Mouse (Mus musculus) erythroblast, embryonic 14.5 days (primary cell): ENCODE data around the gene Prkcb. TPM values are rescaled to one million over a fixed set of nuclear protein-coding genes. Genes with fewer than 3 reads are reported as not detected.

Experiments used
- H3K27me3 ChIP-seq: 2 replicates; pipeline ENCODE4 v1.6.1; 2012; ENCODE audit warnings: inconsistent platforms; ENCODE audit not compliant: control insufficient read depth
- H3K36me3 ChIP-seq: 2 replicates; pipeline ENCODE4 v1.6.1; 2012; ENCODE audit warnings: mild to moderate bottlenecking, inconsistent platforms; ENCODE audit not compliant: control insufficient read depth
- H3K4me1 ChIP-seq: 2 replicates; pipeline ENCODE4 v1.6.1; 2012; ENCODE audit warnings: inconsistent platforms; ENCODE audit not compliant: control insufficient read depth
- H3K4me3 ChIP-seq: replicated peaks from 2 replicates; pipeline ENCODE3; 2012; ENCODE audit warnings: moderate library complexity, mild to moderate bottlenecking, inconsistent platforms
- H3K9me3 ChIP-seq: 2 replicates; pipeline ENCODE4 v1.6.1; 2012; ENCODE audit warnings: low read length, inconsistent platforms, mixed read lengths; ENCODE audit not compliant: control insufficient read depth
- GATA1 ChIP-seq: IDR thresholded peaks from 2 replicates; pipeline ENCODE4 v1.6.1; 2012; ENCODE audit warnings: low read length, inconsistent platforms, mixed read lengths
- TAL1 ChIP-seq: IDR thresholded peaks from 3 replicates; pipeline ENCODE4 v1.6.1; 2012; ENCODE audit warnings: low read length, inconsistent platforms, mixed read lengths
- polyA plus RNA-seq: library from polyadenylated mRNA; stranded (reverse); fragments of >175 nt; gene quantifications from 2 replicates; pipeline ENCODE4 v1.2.3, GENCODE M21; 2012

The Prkcb gene
- polyA plus RNA-seq, 1 experiment: not detected

DNA sequence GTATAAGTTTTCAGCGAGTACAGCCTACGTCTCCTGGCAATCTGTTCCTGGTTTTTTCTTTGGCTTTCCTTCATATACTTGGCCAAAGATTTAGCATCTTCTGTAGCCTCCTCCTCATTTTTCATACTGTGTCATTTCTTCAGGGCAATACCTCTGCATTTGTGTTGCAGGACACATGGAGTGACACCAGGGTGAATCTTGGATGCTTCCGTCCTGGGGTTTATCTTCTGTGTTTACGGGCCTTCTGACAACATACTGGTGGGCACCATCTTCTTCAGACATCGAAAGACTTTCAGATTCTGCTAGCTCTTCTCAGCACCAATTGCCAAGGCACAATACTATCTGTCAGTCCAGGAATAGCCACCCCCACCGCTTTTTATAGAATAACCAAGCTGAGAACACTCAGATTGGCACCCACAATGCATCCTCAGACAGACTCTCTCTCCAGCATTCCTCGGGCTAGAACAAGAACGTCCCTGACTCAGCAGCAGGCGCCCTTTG is 39.2 kb upstream of the Prkcb start:
- no peaks in the 10 kb centered on the region for H3K4me1 ChIP-seq
- H3K4me3 ChIP-seq: no peak overlapping the region
- no peaks in the 10 kb centered on the region for H3K9me3 ChIP-seq
- H3K27me3 ChIP-seq: no peaks in the 10 kb centered on the region
- TF ChIP-seq GATA1 (no peak), TAL1 (no peak)
- H3K36me3 ChIP-seq: no peaks in the 10 kb centered on the region

DNA sequence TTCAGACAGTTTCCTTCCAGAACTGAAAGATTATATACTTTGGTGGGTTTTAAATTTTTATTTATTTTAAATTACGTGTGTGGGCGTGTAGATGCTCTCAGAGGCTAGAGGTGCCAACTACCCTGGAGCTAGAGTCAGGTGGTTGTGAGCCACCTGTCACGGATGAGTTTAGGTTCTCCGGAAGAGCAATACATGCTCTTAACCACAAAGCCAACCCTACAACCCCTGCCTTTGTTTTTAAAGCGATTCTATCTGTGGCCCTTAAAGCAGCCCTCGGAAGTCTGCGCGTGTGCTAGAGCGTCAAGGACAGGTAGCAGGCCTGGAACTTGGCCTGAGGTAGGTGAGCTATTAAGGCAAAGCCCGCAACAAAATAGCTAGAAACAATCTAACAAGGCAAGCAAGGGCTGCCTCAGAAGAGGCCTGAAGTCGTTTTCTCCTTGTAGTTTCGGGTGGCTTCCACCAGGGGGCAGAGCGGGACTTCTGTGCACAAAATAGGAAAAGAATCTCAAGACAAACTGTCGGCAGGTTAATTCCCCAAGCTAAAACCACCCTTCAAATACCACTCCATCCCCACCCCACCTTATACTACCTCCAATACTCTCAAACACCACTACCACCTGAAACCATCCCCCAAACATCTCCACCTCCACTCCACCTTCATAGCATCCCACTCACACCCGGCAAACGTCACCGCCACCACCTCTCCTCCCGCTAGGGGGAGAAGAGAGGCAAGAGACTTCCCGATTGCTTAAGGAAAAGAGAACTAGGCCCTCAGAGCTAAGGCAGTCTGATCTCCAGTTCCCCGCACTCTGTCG is 37.1 kb upstream of the Prkcb start:
- TF ChIP-seq GATA1 (no peak), TAL1 (no peak)
- no peaks in the 10 kb centered on the region for H3K36me3 ChIP-seq
- no peaks in the 10 kb centered on the region for H3K27me3 ChIP-seq
- H3K4me3 ChIP-seq: no peak overlapping the region
- no peaks in the 10 kb centered on the region for H3K4me1 ChIP-seq
- H3K9me3 ChIP-seq: no peaks in the 10 kb centered on the region

DNA sequence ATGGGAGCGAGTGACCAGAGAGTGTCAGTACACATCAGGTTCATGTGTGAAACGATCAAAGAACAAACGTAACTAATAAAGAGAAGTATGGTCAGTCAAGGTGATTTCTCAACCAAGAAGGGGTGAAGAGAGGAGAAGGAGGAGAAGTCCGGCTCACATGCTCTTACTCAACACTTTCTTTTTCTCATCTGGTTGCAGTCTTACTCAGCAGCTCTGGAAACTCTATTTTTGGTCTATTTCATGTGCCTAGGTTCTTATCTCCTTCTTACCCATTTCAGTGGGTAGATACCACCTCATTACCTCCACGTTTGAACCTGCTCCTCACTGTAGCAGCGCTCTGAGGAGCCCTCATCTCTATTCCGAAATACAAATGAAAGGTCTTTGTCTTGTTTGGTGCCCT is 31.8 kb upstream of the Prkcb start:
- H3K9me3 ChIP-seq: no peaks in the 10 kb centered on the region
- no peak for TF ChIP-seq TAL1
- TF ChIP-seq GATA1: no peak
- no peaks in the 10 kb centered on the region for H3K4me1 ChIP-seq
- H3K36me3 ChIP-seq: no peaks in the 10 kb centered on the region
- no peak overlapping the region for H3K4me3 ChIP-seq
- no peaks in the 10 kb centered on the region for H3K27me3 ChIP-seq

DNA sequence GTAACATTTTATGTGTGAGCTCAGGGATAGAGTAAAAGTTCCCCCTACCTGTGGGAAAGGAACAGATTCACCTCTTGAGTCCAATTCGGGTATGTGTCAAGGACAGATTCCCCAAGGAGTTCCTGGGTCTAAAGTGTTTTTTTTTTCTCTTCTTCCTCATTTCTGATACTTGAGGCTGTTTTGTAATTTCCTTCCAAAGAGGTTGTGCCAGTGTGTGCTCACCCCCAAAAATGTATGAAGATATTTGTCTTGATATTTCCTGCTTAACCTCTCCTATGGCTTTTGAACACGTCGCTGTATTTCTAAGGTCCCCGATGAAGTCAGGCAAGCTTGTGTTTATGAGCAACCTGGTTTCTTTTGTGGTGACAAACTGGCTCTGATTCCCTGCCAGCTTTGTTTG is 30.0 kb upstream of the Prkcb start:
- H3K4me3 ChIP-seq: no peak overlapping the region
- TF ChIP-seq TAL1 (no peak), GATA1 (no peak)
- no peaks in the 10 kb centered on the region for H3K36me3 ChIP-seq
- no peaks in the 10 kb centered on the region for H3K9me3 ChIP-seq
- H3K27me3 ChIP-seq: no peaks in the 10 kb centered on the region
- no peaks in the 10 kb centered on the region for H3K4me1 ChIP-seq

DNA sequence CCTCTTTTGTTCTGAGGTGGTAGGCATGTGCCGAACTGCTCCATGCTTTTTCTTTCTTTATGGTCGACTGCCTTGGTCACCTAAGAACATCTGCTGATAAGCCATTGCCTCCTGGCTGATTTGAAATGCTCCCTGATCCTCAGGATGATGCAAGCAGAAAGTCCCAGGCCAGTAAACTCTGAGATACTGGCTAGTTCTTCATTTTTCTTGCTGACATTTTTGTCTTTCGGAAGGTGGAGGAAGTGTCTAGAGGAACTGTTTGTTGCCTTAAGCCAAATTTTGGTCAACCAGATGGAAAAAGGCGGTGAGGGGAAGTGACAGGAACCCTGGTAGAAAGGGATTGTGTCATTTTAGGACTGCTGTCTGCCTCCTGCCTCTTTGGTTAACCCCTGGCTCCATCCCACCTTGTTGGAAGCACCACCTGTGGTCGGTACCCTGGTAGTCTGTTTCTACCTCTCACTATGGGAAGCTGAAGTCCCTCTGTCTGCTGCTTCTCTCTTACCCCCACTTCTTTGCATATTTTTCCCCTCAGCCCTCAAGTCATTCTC is 28.4 kb upstream of the Prkcb start:
- Histone ChIP-seq H3K4me3 (no peak overlapping the region), H3K36me3 (no peaks in the 10 kb centered on the region), H3K4me1 (no peaks in the 10 kb centered on the region), H3K9me3 (no peaks in the 10 kb centered on the region), H3K27me3 (no peaks in the 10 kb centered on the region)
- no peak for TF ChIP-seq GATA1
- no peak for TF ChIP-seq TAL1

DNA sequence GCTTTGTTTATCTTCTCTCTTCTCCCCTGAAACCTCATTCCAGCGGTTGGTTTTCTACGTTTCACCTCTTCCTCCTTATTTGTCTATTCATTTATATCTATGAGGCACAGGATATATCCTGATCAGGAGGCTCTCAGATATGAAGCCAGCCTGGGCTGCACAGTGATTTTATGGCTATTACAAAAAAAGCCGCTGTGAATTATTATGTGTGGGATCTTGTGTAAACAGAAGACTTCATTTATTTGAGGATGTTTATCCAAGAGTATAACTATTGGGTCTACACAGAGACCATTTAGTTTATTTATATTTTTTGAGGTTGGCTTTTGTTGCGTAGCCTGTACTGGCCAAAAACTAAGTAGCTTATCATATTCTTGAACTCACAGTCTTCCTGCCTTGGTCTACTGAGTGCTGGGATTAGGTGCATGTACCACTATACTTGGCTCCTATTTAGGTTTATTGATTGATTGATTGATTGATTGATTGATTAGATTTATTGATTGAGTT is 19.5 kb upstream of the Prkcb start:
- no peak overlapping the region for H3K4me3 ChIP-seq
- H3K27me3 ChIP-seq: no peaks in the 10 kb centered on the region
- TF ChIP-seq TAL1 (no peak), GATA1 (no peak)
- no peaks in the 10 kb centered on the region for H3K4me1 ChIP-seq
- no peaks in the 10 kb centered on the region for H3K36me3 ChIP-seq
- H3K9me3 ChIP-seq: no peaks in the 10 kb centered on the region

DNA sequence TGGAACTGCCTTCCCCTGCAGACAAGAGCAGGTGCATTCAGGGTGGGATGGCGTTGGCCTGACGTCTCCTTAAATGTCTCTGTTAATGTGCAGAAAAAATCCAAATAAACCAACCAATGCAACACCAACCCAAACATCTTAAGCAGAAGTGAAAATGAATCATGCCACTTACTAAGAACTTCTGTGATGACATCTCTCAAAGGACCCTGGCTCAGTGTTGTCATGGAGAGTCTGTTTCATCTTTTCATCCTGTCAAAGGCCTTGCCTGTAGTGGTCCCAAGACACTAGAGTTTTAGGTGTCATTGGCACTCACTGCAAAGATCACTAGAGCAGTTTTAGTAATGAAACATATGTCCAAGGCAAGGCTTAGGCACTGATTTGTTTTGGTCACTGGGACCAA is 16.2 kb upstream of the Prkcb start:
- H3K36me3 ChIP-seq: no peaks in the 10 kb centered on the region
- H3K9me3 ChIP-seq: no peaks in the 10 kb centered on the region
- H3K4me3 ChIP-seq: no peak overlapping the region
- no peaks in the 10 kb centered on the region for H3K27me3 ChIP-seq
- TF ChIP-seq TAL1 (no peak), GATA1 (no peak)
- no peaks in the 10 kb centered on the region for H3K4me1 ChIP-seq

DNA sequence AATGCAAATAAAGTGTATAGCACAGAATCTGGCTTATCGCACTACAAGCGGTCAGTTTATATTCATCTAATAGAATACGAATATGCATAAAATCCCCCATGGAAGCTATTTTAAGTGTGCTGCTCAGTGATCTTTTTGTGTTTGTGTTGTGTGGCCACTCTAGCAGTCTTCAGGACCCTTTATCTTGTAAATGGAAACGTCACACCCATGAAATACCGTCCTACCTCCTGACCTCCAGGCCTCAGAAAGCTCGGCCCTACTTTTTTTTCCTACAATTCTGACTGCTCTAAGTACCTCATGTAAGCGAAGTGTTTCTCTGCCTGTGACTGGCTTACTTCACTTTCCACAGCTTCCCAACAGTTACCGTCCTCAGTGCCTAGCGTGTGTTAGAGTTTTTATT is 9.0 kb upstream of the Prkcb start:
- Histone ChIP-seq H3K36me3 (no peaks in the 10 kb centered on the region), H3K9me3 (no peaks in the 10 kb centered on the region), H3K27me3 (no peaks in the 10 kb centered on the region), H3K4me3 (no peak overlapping the region), H3K4me1 (no peaks in the 10 kb centered on the region)
- TF ChIP-seq GATA1 (no peak), TAL1 (no peak)

DNA sequence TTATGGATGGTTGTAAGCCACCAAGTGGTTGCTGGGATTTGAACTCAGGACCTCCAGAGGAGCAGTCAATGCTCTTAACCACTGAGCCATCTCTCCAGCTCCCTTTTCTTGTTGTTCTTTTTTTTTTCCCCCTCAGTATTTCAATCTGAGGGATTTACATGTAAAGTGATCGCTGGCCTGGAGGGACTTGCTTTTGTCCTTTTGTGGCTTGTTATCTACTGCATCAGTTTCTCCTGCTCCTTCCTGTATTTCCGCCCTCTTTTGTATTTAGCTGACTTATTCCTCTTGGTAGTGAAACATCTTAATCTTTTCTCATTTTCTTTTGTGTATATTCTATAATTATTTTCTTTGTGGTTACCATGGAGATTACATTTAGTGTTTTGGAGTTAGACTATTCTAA is 8.2 kb upstream of the Prkcb start:
- no peak for TF ChIP-seq GATA1
- H3K36me3 ChIP-seq: no peaks in the 10 kb centered on the region
- no peaks in the 10 kb centered on the region for H3K27me3 ChIP-seq
- no peaks in the 10 kb centered on the region for H3K9me3 ChIP-seq
- no peak overlapping the region for H3K4me3 ChIP-seq
- H3K4me1 ChIP-seq: no peaks in the 10 kb centered on the region

DNA sequence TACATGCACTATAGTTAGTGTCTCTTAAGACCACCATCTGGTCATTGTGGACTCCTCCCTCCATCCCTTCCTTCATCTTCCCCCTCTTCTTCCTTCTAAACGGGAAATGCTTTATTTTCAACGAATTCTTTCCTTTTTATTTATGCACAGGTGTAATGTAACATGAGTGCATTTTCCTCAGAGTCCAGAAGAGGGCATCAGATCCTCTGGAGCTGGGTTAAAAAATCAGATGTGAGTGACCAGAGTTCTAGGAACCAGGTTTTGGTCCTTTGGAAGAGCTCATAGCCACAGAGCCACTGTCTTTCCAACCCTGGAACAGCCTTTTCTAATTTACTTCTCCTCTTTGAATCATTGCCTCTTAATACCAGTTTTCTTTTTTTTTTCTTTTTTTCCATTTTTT is 6.0 kb upstream of the Prkcb start:
- Histone ChIP-seq H3K36me3 (no peaks in the 10 kb centered on the region), H3K4me3 (no peak overlapping the region), H3K27me3 (peaks cover 2% of the 10 kb centered on the region), H3K4me1 (no peaks in the 10 kb centered on the region), H3K9me3 (no peaks in the 10 kb centered on the region)
- TF ChIP-seq GATA1 (no peak), TAL1 (no peak)
